Mouse (Mus musculus): Measurements from ENCODE around the gene Pla2g4e.

- TF ChIP-seq CTCF (IDR thresholded peaks at IDR 0.05; ENCODE audit: low read depth, low read length) (no peak), GATA1 (IDR thresholded peaks at IDR 0.05; ENCODE audit: borderline replicate concordance, low read length) (no peak), TAL1 (conservative IDR thresholded peaks at IDR 0.05; ENCODE audit: low read depth, low read length) (no peak)
These were observed at the start of gene Pla2g4e for GRCm38 (mm10) chr2:120244679-120245420.
